20 mouse cellular contexts compared by ENCODE assay signal in genomic region chr19:42608082-42608481, GRCm38 (mm10). TPM values are rescaled to one million over a fixed set of nuclear protein-coding genes. Genes with fewer than 3 reads are reported as not detected.
"Had no signal": no experiment of that assay in that cellular context is flagged by ENCODE, and none has a peak within 500 bp of the region (broad histone marks: within the 10 kb centered on the region; RNA-seq: fewer than 3 reads in every experiment).

No protein-coding gene starts in this region.

- H3K4me2 ChIP-seq: lung, embryonic 14.5 days; midbrain, embryonic 13.5 days; neural tube, embryonic 13.5 days; neural tube, embryonic 15.5 days had no signal

- ATAC-seq: midbrain, embryonic 13.5 days; midbrain, embryonic 16.5 days had no signal

- H3K9ac ChIP-seq: lung, embryonic 14.5 days; midbrain, embryonic 13.5 days; neural tube, embryonic 13.5 days; neural tube, embryonic 15.5 days had no signal

- H3K27ac ChIP-seq: midbrain, embryonic 10.5 days; midbrain, embryonic 13.5 days; neural tube, embryonic 13.5 days; neural tube, embryonic 15.5 days had no signal

- H3K36me3 ChIP-seq: midbrain, embryonic 10.5 days; midbrain, embryonic 13.5 days; neural tube, embryonic 13.5 days; neural tube, embryonic 15.5 days had no signal

- DNase-seq: lung, adult 18-20 months; lung, embryonic 14.5 days; lung, postnatal 10 days; lung, postnatal 4 days; retina, postnatal 1 day; right cerebral cortex, adult 18-20 months; right cerebral cortex, postnatal 25 days; right cerebral cortex, postnatal 4 days; spleen, adult 18-20 months; thymus, adult 18-20 months; thymus, postnatal 14 days; thymus, postnatal 36 days had no signal

- H3K9me3 ChIP-seq: midbrain, embryonic 10.5 days; midbrain, embryonic 13.5 days; neural tube, embryonic 13.5 days; neural tube, embryonic 15.5 days had no signal

- H3K4me3 ChIP-seq: midbrain, embryonic 10.5 days; midbrain, embryonic 13.5 days; myocyte; neural tube, embryonic 13.5 days; neural tube, embryonic 15.5 days had no signal

RNA-seq across cellular contexts. Expression of gene Loxl4, which starts 4.5 kb away (rescaled TPM):
- total RNA-seq: megakaryocyte, adult 5-6 weeks; megakaryocyte-erythroid progenitor cell, adult 5-6 weeks had no signal
